Mouse (Mus musculus): Measurements from ENCODE around the gene 1810062G17Rik. TPM values are rescaled to one million over a fixed set of nuclear protein-coding genes. Genes with fewer than 3 reads are reported as not detected.

The 1810062G17Rik gene
- polyA plus RNA-seq, 1 experiment from 2014 or later = 2.8 TPM

DNA sequence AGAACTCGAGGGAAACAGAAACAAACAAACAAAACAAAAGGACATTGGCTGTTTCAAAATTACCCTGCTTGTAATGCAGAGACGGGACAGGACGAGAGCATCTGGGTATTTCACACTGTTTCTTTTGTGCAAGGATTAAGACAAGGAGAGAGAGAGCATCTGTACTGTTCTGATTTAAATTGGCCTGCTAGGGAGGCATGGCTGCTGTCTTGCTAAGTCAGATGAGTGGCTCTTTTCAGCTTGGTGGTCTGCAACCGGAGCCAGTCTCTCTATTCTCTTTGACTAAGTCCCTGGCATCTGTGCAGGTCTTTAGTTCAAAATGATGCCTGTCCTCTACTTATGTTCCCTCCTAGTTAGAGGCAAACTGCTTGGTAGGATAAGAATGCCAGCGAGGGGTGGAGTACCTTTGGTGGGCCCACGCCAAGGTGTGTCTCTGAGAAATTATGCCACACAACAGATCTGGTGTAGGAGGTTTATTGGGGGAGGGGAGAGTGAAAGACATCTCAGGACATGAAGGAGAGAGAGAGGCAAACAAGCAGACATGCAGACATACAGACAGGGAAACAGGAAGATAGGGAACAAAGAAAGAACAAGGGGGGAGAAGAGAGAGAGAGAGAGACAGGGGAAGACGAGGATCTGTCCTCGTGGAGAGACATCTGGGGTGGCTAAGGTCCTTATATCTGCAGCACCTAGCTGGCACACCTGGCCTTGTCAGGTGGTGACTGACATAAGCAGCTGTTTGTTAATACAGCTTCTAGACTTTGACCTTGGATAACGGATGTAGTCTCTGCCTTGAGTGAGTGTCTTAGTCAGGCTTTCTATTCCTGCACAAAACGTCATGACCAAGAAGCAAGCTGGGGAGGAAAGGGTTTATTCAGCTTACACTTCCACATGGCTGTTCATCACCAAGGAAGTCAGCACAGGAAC, 30.3 kb downstream of the 1810062G17Rik start:
- no peak overlapping the region for H3K4me3 ChIP-seq (replicated peaks; ENCODE audit: low read length)
- no peaks in the 10 kb centered on the region for H3K9me3 ChIP-seq (replicated peaks; ENCODE audit: control insufficient read depth, low read length)
- no peak overlapping the region for H3K4me2 ChIP-seq (ENCODE audit: low read depth, low read length)
- H3K9ac ChIP-seq (ENCODE audit: low read length) = no peak overlapping the region
- WGBS = 68% methylated on average over 10 of the region's 10 CpGs
- ATAC-seq (ENCODE audit: insufficient read depth, low FRiP score) = no peak
- no peaks in the 10 kb centered on the region for H3K36me3 ChIP-seq (ENCODE audit: control insufficient read depth, insufficient read depth, low read length)
- no peaks in the 10 kb centered on the region for H3K4me1 ChIP-seq (ENCODE audit: control insufficient read depth, insufficient read depth, low read length)
- no peak overlapping the region for H3K27ac ChIP-seq (ENCODE audit: low read length)
- no peaks in the 10 kb centered on the region for H3K27me3 ChIP-seq (ENCODE audit: control insufficient read depth, insufficient read depth, low read length)

DNA sequence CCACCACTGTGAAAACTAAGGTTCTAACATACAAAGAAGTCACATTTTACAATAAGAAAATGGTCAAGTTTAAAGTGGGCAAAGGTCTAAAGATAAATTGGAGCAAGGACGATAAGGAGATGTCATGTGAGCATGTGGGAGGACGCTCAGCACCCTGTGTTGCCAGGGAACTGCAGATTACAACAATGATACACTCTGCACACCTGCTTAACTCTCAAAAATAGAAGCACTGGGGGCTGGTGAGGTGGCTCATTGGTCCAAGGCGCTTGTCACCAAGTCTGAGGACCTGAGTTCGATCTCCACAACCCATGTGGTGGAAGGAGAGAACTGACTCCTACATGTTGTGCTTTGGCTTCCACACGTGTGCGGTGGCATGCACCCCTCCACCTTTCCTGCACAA, 35.8 kb downstream of the 1810062G17Rik start:
- Histone ChIP-seq H3K27me3 (ENCODE audit: control insufficient read depth, insufficient read depth, low read length) (no peaks in the 10 kb centered on the region), H3K36me3 (ENCODE audit: control insufficient read depth, insufficient read depth, low read length) (no peaks in the 10 kb centered on the region), H3K4me2 (ENCODE audit: low read depth, low read length) (no peak overlapping the region), H3K4me1 (ENCODE audit: control insufficient read depth, insufficient read depth, low read length) (no peaks in the 10 kb centered on the region), H3K9ac (ENCODE audit: low read length) (no peak overlapping the region), H3K9me3 (replicated peaks; ENCODE audit: control insufficient read depth, low read length) (no peaks in the 10 kb centered on the region), H3K4me3 (replicated peaks; ENCODE audit: low read length) (no peak overlapping the region), H3K27ac (ENCODE audit: low read length) (no peak overlapping the region)
- ATAC-seq (ENCODE audit: insufficient read depth, low FRiP score) = no peak
- 70% methylated on average over 6 of the region's 6 CpGs for WGBS

DNA sequence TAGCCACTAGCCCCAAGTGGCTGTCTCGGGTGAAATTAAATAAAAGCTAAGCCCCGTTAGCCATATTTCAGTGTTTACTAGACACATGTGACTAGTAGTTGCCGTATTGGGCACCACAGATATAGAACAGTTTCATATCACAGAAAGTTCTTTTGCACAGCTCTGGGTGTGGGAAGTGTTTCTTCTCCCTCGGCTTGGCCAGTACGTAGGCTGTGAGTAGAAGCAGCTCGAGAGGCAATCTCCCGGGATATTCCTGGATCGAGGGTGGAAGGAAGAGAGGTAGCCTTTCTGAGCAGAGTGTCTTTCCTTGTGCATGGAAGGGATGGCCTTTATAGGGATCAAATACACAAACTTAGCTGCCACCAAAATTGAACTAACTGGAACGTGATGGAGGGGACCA, 40.5 kb downstream of the 1810062G17Rik start:
- H3K9ac ChIP-seq (ENCODE audit: low read length) = no peak overlapping the region
- no peak overlapping the region for H3K27ac ChIP-seq (ENCODE audit: low read length)
- H3K36me3 ChIP-seq (ENCODE audit: control insufficient read depth, insufficient read depth, low read length) = no peaks in the 10 kb centered on the region
- WGBS = 88% methylated on average over 9 of the region's 9 CpGs
- H3K4me1 ChIP-seq (ENCODE audit: control insufficient read depth, insufficient read depth, low read length) = no peaks in the 10 kb centered on the region
- H3K4me3 ChIP-seq (replicated peaks; ENCODE audit: low read length) = no peak overlapping the region
- ATAC-seq (ENCODE audit: insufficient read depth, low FRiP score) = no peak
- H3K4me2 ChIP-seq (ENCODE audit: low read depth, low read length) = no peak overlapping the region
- H3K27me3 ChIP-seq (ENCODE audit: control insufficient read depth, insufficient read depth, low read length) = peaks cover 12% of the 10 kb centered on the region
- H3K9me3 ChIP-seq (replicated peaks; ENCODE audit: control insufficient read depth, low read length) = no peaks in the 10 kb centered on the region

DNA sequence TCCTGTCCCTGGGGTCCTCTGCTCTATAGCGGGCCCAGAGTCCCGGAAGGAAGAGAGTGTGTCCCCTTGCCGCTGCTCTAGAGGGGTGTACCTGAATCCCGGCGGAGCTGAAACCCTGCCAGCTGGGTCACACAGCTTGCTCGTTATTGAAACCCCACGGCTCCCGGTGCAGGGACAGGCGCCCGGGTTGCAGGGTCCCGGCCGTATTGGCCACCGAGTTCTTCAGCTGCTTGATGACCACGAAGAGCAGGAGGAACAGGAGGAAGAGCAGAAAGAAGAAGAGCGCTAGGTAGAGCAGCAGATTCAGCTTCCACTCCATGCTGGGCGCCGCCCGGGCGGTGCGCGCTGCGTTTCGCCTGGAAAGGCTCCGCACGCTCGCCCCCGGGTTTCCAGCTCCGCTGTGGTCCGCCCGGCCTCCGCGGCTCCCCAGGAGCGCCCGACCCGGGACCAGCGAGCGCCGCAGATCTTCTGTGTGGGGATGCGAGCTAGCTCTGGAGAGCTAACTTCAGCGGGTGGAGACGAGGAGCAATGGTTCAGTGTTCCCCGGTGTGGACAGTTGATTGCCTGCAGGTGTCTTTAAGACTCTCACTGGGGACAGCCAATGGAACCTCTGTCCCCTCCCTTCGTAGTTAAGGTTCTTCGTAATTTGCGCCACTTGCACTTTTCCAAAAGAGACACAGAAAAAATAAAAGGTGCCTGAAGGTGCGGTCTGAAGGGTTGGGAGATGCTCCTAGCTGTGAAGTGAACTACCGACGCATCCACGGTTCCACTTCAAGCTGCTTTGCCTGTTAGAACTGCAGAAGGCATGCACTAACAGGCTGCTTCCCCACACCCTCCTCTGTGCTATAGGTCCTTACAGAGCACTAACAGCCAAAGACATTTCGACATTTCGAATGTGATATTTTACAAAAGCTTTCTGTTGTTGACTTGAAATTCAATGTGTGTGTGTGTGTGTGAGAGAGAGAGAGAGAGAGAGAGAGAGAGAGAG, 45.6 kb downstream of the 1810062G17Rik start, which contains the start of gene Gm11549:
Gm11549 (minus strand) TSS at position 741 of the 988 bp plus-strand sequence.
- H3K27me3 ChIP-seq (ENCODE audit: control insufficient read depth, insufficient read depth, low read length) = peaks cover 24% of the 10 kb centered on the region
- no peaks in the 10 kb centered on the region for H3K9me3 ChIP-seq (replicated peaks; ENCODE audit: control insufficient read depth, low read length)
- no peak within 1 kb of the TSS for H3K27ac ChIP-seq (ENCODE audit: low read length)
- 1% methylated on average over 51 of the region's 51 CpGs for WGBS
- no peak for ATAC-seq (ENCODE audit: insufficient read depth, low FRiP score)
- H3K4me3 ChIP-seq (replicated peaks; ENCODE audit: low read length) = peak within 1 kb of the TSS; percentile 52
- no peaks in the 10 kb centered on the region for H3K4me1 ChIP-seq (ENCODE audit: control insufficient read depth, insufficient read depth, low read length)
- H3K4me2 ChIP-seq (ENCODE audit: low read depth, low read length) = peak within 1 kb of the TSS; percentile 94
- H3K36me3 ChIP-seq (ENCODE audit: control insufficient read depth, insufficient read depth, low read length) = no peaks in the 10 kb centered on the region
- peak within 1 kb of the TSS; percentile 69 for H3K9ac ChIP-seq (ENCODE audit: low read length)

DNA sequence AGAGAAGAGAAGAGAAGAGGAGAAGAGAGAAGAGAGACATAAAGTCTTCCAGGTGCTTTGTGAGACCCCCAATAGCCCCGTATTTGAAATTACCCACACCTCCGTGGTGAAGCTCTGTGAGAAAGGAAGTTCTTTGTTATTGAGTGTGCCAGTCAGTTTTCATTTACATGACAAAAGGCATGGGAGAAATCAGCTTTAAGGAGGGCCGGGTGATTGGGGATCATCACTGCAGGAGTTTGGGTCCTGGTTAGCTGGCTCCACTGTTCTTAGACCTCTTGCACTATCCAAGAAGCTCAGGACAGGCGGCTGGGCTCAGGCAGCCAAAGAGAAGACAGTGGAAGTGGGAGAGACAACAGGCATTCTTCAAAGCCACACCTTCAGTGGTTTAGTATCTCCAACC, 46.4 kb downstream of the 1810062G17Rik start:
- no peak for ATAC-seq (ENCODE audit: insufficient read depth, low FRiP score)

DNA sequence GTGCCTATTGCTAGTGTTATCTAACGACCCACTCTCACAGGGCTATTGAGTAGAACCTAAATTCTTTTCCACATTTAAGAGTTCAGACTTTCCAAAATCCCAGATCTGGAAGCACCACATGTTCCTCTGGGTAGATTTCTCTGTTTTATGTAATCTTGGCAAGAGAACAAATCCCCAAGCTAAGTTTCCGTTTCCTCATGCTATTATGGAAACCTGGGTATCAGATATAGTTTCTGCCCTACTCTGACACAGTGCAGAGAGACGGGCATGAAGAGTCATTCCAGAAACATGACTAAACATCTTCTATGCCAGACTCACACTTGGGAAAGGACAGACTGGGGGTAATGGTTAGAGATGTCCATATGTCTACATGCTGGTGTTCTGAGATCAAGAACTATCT, 48.7 kb downstream of the 1810062G17Rik start:
- no peak overlapping the region for H3K9ac ChIP-seq (ENCODE audit: low read length)
- peaks cover 24% of the 10 kb centered on the region for H3K27me3 ChIP-seq (ENCODE audit: control insufficient read depth, insufficient read depth, low read length)
- no peaks in the 10 kb centered on the region for H3K4me1 ChIP-seq (ENCODE audit: control insufficient read depth, insufficient read depth, low read length)
- no peak for ATAC-seq (ENCODE audit: insufficient read depth, low FRiP score)
- WGBS = 61% methylated on average over 3 of the region's 3 CpGs
- no peaks in the 10 kb centered on the region for H3K9me3 ChIP-seq (replicated peaks; ENCODE audit: control insufficient read depth, low read length)
- H3K27ac ChIP-seq (ENCODE audit: low read length) = no peak overlapping the region
- H3K4me2 ChIP-seq (ENCODE audit: low read depth, low read length) = no peak overlapping the region
- H3K36me3 ChIP-seq (ENCODE audit: control insufficient read depth, insufficient read depth, low read length) = no peaks in the 10 kb centered on the region
- H3K4me3 ChIP-seq (replicated peaks; ENCODE audit: low read length) = no peak overlapping the region

More for the DNA sequence above, 46.4 kb downstream of the 1810062G17Rik start:
- Histone ChIP-seq H3K27me3 (ENCODE audit: control insufficient read depth, insufficient read depth, low read length) (peaks cover 24% of the 10 kb centered on the region), H3K4me3 (replicated peaks; ENCODE audit: low read length) (no peak overlapping the region), H3K4me2 (ENCODE audit: low read depth, low read length) (no peak overlapping the region), H3K36me3 (ENCODE audit: control insufficient read depth, insufficient read depth, low read length) (no peaks in the 10 kb centered on the region), H3K27ac (ENCODE audit: low read length) (no peak overlapping the region), H3K9me3 (replicated peaks; ENCODE audit: control insufficient read depth, low read length) (no peaks in the 10 kb centered on the region), H3K9ac (ENCODE audit: low read length) (no peak overlapping the region), H3K4me1 (ENCODE audit: control insufficient read depth, insufficient read depth, low read length) (no peaks in the 10 kb centered on the region)
- WGBS = 22% methylated on average over 4 of the region's 4 CpGs

DNA sequence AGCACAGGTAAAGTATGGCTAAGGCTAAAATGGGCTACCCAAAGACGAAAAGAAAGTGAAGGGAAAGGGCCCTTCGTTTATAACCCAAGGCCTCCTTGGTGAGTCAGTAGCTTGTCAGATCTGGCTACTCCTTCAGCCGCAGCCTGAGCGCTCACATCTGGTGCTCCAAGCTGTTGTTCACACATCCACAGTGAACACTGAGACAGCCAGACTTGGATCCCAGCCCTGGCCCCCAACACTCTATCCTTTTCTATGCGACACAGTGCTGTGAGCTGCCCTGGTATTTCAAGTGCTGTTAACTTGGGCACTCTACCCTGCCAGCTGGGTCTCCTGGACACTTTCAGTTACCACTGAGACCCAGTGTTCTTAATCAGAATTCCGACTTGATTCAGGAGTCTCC, 54.6 kb downstream of the 1810062G17Rik start:
- Histone ChIP-seq H3K9ac (ENCODE audit: low read length) (no peak overlapping the region), H3K27ac (ENCODE audit: low read length) (no peak overlapping the region), H3K9me3 (replicated peaks; ENCODE audit: control insufficient read depth, low read length) (no peaks in the 10 kb centered on the region), H3K4me1 (ENCODE audit: control insufficient read depth, insufficient read depth, low read length) (peaks cover 13% of the 10 kb centered on the region), H3K4me2 (ENCODE audit: low read depth, low read length) (no peak overlapping the region), H3K4me3 (replicated peaks; ENCODE audit: low read length) (no peak overlapping the region), H3K27me3 (ENCODE audit: control insufficient read depth, insufficient read depth, low read length) (no peaks in the 10 kb centered on the region), H3K36me3 (ENCODE audit: control insufficient read depth, insufficient read depth, low read length) (no peaks in the 10 kb centered on the region)
- no peak; the same call in 1 of the 2 replicates for ATAC-seq (ENCODE audit: insufficient read depth, low FRiP score)
- 73% methylated on average over 6 of the region's 6 CpGs for WGBS

DNA sequence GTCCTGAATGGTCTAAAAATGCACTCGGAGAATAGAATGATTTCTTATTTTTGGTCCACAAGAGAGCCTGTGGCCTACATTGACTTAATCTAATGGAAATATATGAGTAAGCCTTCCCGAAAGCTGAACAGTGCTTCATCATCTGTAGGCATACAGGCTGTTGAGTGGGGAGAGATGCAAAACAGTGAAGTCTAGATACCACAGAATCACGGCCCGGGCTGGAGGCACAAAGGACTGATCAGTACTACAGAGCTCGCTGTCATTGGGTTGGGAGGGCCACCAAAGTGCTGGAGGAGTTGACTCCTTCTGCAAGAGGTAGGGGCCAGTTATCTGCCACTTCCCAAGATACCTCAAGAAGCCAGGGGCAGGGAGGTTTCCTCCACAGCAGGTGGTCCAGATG, 55.0 kb downstream of the 1810062G17Rik start:
- Histone ChIP-seq H3K4me1 (ENCODE audit: control insufficient read depth, insufficient read depth, low read length) (peaks cover 13% of the 10 kb centered on the region), H3K9me3 (replicated peaks; ENCODE audit: control insufficient read depth, low read length) (no peaks in the 10 kb centered on the region), H3K9ac (ENCODE audit: low read length) (no peak overlapping the region), H3K36me3 (ENCODE audit: control insufficient read depth, insufficient read depth, low read length) (no peaks in the 10 kb centered on the region), H3K27ac (ENCODE audit: low read length) (no peak overlapping the region), H3K4me3 (replicated peaks; ENCODE audit: low read length) (no peak overlapping the region), H3K27me3 (ENCODE audit: control insufficient read depth, insufficient read depth, low read length) (no peaks in the 10 kb centered on the region), H3K4me2 (ENCODE audit: low read depth, low read length) (no peak overlapping the region)
- 77% methylated on average over 5 of the region's 5 CpGs for WGBS
- no peak for ATAC-seq (ENCODE audit: insufficient read depth, low FRiP score)

DNA sequence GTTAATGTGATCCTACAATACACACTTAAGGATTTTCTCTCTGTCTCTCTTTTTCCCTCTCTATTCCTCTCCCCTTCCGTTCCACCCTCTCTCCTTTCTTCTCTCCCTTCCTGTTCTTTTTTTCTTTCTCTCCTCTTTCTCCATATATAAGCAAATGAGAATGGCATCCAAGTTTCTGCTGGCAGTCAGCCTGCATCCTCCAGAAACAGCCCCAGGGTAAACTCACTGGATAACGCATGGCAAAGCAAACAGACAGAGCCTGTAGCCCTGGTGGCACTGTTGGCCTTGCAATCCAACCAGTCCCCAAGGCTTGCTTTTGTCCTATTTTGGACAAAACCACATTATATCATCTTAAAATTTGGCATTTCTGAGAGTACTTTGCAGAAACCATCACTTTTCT, 55.5 kb downstream of the 1810062G17Rik start:
- 42% methylated on average over 2 of the region's 2 CpGs for WGBS
- H3K4me1 ChIP-seq (ENCODE audit: control insufficient read depth, insufficient read depth, low read length) = peaks cover 13% of the 10 kb centered on the region
- no peak overlapping the region for H3K4me3 ChIP-seq (replicated peaks; ENCODE audit: low read length)
- no peaks in the 10 kb centered on the region for H3K27me3 ChIP-seq (ENCODE audit: control insufficient read depth, insufficient read depth, low read length)
- H3K27ac ChIP-seq (ENCODE audit: low read length) = no peak overlapping the region
- ATAC-seq (ENCODE audit: insufficient read depth, low FRiP score) = no peak
- H3K9ac ChIP-seq (ENCODE audit: low read length) = no peak overlapping the region
- no peaks in the 10 kb centered on the region for H3K36me3 ChIP-seq (ENCODE audit: control insufficient read depth, insufficient read depth, low read length)
- no peaks in the 10 kb centered on the region for H3K9me3 ChIP-seq (replicated peaks; ENCODE audit: control insufficient read depth, low read length)
- H3K4me2 ChIP-seq (ENCODE audit: low read depth, low read length) = no peak overlapping the region

All from stomach, embryonic 16.5 days (tissue).